Mouse (Mus musculus) v-Abl transformed pro-B cells (cell line): ENCODE data around the gene Picalm.

Experiments used
- in situ Hi-C, 2 experiments: fragments of 400-800 bp; cut with MboI; formaldehyde crosslinking; loops; one replicate each; pipeline ENCODE4 v1.15.1; 2025; ENCODE audit not compliant: unreplicated experiment in 2 of 2

The Picalm gene

GRCm38 (mm10) chr7:90200251-90200650 is 70.2 kb downstream of the Picalm start:
- in situ Hi-C loops = no loop called here

DNA sequence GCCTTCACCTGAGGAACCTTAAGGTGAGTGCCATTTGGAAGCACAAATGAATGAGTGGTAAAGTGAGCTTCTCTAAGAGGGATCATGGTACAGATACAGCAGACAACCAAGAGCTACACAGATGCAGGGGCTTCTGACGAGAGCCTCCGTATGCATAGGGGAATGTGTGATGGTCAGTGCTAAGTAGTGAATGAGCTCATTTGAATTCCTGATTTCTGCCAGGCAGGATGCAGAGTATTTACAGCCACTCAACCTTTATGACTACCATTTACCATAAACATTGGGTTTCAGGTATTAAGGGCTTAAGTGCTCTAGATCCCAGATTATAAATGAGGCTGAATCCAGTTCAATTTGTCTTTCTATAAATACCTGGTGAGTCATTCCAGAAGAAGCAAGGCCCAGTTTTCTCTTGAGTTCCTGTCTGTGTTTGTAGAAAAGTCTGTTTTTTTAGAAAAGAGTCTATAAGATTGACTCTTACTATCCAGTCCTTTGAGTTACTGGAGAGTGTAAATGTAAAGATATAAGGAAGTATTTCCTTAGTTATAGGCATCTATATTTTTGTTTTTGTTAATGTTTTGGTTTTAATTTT is 72.0 kb downstream of the Picalm start:
- in situ Hi-C loops = no loop called here

DNA sequence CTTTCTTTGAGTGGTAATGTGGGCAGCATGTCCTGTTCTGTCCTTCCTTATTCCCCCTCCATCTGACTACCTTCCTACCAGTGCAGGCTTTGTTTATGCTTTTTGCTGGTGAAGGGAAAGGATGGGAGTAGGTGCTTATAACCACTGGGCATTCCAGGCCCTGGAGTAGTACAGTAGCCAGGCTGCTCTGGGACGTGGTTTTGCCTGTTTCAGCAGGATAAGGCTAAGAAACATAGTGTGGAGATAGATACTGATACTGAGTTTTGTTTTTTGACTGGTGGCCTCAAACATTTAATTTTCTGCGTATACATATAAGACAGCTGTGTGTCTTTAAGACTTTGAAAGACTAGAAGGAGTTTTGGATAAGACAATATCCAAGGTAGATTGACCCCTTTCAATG is 73.9 kb downstream of the Picalm start:
- in situ Hi-C loops = no loop called here

- in situ Hi-C loops = no loop called here
Observed at GRCm38 (mm10) chr7:90210116-90210515, 80.1 kb downstream of the Picalm start.

GRCm38 (mm10) chr7:90210947-90211346 is 80.9 kb downstream of the Picalm start:
- in situ Hi-C loops = no loop called here

DNA sequence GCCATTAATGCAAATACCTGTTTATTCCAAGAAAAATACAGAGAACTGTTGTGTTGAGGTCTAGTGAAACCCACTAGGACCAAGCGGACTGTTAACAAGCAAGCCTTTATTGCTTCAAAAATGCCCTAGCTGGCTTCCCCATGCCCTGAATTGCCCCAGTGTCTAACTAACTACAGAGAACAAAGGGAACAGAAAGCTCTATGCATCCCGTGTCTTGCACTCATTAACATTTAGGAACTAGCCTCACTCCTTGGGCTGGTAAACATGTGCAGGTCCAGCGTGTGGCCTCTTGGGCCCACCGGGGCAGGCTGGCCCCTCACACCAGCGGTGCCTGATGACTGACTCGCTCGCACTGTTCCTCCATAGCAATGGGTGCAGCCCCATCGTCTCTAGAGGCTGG is 86.5 kb downstream of the Picalm start:
- in situ Hi-C loops = no loop called here

- in situ Hi-C loops = no loop called here
Observed at GRCm38 (mm10) chr7:90218122-90218521, 88.1 kb downstream of the Picalm start.

- in situ Hi-C loops = no loop called here
Observed at GRCm38 (mm10) chr7:90221487-90221886, 91.5 kb downstream of the Picalm start.

GRCm38 (mm10) chr7:90228075-90228474 is 98.1 kb downstream of the Picalm start:
- in situ Hi-C loops = loop anchor here (25.0 kb wide), 2 partner anchors 984 to 1209 kb away; no protein-coding TSS in a partner anchor

DNA sequence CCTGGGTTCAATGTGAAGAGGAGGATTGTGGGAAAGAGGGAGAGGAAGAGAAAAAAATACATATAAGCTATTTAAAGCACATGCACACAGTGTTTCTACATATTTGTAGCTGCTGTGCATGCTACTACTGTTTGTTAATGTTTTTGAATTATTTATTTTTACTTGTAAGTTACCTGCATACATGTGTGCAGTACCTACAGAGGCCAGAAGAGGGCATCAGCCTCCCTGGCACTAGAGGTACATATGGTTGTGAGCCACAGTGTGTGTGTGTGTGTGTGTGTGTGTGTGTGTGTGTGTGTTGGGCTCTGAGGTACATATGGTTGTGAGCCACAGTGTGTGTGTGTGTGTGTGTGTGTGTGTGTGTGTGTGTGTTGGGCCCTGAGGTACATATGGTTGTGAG is 98.9 kb downstream of the Picalm start:
- in situ Hi-C loops = loop anchor here (25.0 kb wide), 2 partner anchors 983 to 1208 kb away; no protein-coding TSS in a partner anchor

DNA sequence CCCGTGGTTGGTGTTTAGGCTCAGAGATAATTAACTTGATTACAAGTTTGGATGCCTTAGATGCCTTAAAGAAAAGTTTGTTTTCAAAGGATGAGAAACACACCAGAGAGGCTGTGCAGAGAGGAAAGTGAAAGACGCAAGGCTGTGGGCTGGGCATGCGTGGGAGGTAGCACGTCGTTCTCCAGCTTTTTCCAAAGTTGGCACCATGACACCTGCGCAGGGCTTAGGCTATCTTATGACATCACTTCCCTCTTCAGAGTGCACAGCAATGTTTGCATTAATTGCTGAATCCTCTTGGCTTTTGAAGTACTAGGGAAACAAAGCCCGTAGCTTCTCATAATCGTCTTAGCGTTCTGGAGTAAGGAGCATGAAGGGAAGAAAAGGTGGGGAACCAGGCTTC is 101.4 kb downstream of the Picalm start:
- in situ Hi-C loops = loop anchor here (25.0 kb wide), 2 partner anchors 981 to 1206 kb away; no protein-coding TSS in a partner anchor

GRCm38 (mm10) chr7:90233921-90234320 is 103.9 kb downstream of the Picalm start:
- in situ Hi-C loops = loop anchor here (25.0 kb wide), 2 partner anchors 978 to 1203 kb away; no protein-coding TSS in a partner anchor

DNA sequence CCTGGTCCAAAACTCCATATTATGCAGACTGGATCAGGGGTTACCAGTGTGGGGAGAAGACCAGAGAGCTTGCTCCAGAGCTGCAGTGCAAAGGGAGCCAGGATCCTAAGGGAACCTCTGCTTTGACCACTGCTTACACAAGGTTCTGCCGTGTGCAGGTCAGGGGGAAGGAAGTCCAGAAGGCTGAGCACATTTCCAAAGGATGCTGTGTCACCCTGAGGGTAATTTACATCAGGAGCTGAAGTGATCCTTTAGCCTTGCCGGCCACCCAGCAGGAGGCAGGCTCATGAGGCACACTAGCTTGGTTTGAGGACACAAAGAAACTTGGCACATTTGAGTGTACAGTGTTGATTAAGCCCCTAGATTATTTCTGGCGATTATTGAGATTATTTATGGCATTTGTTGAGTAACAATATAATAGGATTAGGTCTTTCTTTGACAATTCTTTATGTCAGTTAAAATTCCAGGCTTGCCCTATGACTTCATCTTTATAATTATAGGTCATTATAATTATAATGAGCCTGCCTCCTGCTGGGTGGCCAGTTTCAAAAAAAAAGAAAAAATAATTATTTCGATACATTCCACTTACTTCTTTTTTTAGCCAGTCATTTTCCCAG is 106.4 kb downstream of the Picalm start:
- in situ Hi-C loops = loop anchor here (25.0 kb wide), 2 partner anchors 976 to 1201 kb away; no protein-coding TSS in a partner anchor

DNA sequence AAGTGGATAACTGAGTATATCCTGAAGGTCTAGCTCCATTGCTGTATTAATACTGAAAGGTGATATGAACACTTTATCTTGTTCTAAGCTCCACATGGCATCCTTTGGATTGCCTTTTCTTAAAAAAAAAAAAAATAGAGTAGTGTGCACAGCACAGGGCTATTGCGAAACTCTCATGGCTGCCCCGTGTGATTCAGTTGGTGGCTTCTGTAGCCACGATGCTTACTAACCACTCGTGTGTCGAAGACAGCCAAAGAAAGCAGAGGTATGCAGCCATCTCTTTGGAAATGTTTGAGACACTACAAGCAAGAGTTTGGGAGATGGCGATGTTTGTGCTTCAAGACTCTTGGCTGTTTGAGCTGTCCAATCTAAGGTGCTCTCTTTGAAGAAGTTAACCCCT is 113.1 kb downstream of the Picalm start:
- in situ Hi-C loops = loop anchor here (25.0 kb wide), 2 partner anchors 969 to 1194 kb away; no protein-coding TSS in a partner anchor

GRCm38 (mm10) chr7:90243643-90244042 is 113.6 kb downstream of the Picalm start:
- in situ Hi-C loops = loop anchor here (25.0 kb wide), 2 partner anchors 969 to 1194 kb away; no protein-coding TSS in a partner anchor

DNA sequence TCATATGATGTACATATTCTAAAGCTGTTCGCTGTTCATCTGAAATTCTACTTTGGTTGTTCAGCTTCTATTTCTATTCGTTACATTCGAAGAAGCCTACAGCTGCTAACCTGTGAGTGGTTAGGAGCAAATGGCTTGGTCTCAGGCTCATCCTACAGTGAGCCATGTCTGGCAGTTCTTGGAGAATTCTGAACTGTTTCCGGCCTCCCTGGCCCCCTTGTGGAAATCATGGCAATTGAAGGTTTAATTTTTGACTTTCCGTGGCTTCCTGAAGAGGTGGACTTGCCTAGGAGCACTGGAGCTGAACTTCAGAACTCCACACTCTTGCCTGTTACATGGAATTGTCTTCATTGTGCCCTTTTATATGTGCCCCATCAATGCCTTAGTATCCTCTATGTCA is 122.9 kb downstream of the Picalm start:
- in situ Hi-C loops = loop anchor here in 1 of 2 experiments (25.0 kb wide), 1 partner anchor 1184 kb away; no protein-coding TSS in a partner anchor

- in situ Hi-C loops = loop anchor here in 1 of 2 experiments (25.0 kb wide), 1 partner anchor 1179 kb away; no protein-coding TSS in a partner anchor
Observed at GRCm38 (mm10) chr7:90258701-90259100, 128.7 kb downstream of the Picalm start.

DNA sequence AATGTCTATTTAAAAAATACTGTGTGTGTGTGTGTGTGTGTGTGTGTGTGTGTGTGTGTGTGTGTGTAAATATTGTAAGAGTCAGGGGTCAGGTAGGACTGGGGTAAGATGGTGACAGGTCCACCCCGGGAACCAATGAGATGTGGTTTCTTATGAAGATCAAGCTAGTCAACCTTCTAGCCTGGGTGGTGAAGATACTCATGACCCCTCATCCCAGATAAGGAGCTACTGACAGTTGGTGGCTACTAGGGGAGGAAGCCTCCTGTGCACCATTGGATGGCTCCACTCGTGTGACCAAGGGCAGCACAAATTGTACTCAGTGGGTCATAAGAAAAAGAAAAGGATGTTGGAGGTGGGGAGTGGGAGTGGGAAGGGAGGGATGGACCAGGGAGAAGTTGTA is 129.9 kb downstream of the Picalm start:
- in situ Hi-C loops = loop anchor here in 1 of 2 experiments (10.0 to 25.0 kb wide), 3 partner anchors 105 to 1177 kb away; no protein-coding TSS in a partner anchor

DNA sequence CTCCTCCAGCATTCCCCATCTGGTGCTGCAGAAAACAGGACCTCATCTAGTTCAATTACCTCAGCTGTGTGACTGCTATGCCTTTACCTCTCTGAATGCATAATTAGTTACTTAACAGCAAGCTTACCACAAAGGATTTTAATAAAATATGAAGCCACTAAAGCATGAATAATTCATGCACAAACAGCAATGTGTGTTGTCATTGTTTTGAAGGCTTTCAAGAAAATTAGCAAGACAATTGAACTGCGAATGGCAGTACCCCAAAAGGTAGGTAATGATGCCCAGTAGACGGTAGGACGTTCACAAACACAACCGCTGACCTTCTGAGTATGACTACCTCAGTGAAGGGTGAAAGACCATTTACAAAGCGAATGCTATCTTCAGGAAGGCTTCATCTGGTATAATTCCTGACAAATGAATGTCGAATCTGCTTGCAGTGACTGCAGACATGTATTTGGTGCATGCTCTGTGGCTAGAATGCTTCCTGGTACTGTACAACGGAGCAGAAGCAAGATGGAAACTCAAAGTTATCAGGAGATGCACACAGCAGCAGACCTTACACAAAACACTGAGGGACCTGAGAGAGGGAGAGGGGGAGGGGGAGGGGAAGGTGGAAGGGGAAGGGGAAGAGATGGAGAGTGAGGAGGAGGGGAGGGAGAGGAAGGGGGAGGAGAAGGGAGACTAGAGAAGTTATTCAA is 132.0 kb downstream of the Picalm start:
- in situ Hi-C loops = loop anchor here in 1 of 2 experiments (10.0 to 25.0 kb wide), 3 partner anchors 107 to 1175 kb away; no protein-coding TSS in a partner anchor
